Comparison of ENCODE assay signal across 12 mouse cellular contexts in genomic region chr16:42284005-42284404, GRCm38 (mm10). TPM values are rescaled to one million over a fixed set of nuclear protein-coding genes. Genes with fewer than 3 reads are reported as not detected.
"Had no signal": no experiment of that assay in that cellular context is flagged by ENCODE, and none has a peak within 500 bp of the region (broad histone marks: within the 10 kb centered on the region; RNA-seq: fewer than 3 reads in every experiment).

No protein-coding gene starts in this region.

- H3K4me3 ChIP-seq: kidney, embryonic 15.5 days; left cerebral cortex, adult 2 months; limb, embryonic 10.5 days; liver, embryonic 13.5 days; midbrain, embryonic 12.5 days had no signal

- H3K4me2 ChIP-seq: kidney, embryonic 15.5 days; liver, embryonic 13.5 days; midbrain, embryonic 12.5 days had no signal

- H3K27ac ChIP-seq: kidney, embryonic 15.5 days; left cerebral cortex, adult 2 months; limb, embryonic 10.5 days; liver, embryonic 13.5 days; midbrain, embryonic 12.5 days; stomach, postnatal 0 days had no signal

- H3K27me3 ChIP-seq: kidney, embryonic 15.5 days; liver, embryonic 13.5 days; midbrain, embryonic 12.5 days had no signal

- ATAC-seq: liver, postnatal 0 days had no signal

- H3K36me3 ChIP-seq: kidney, embryonic 15.5 days; liver, embryonic 13.5 days had no signal

- DNase-seq: kidney, adult 2 months; kidney, postnatal 14 days; liver, embryonic 13.5 days; liver, postnatal 0 days; right cerebral cortex, postnatal 14 days; thymus, postnatal 14 days had no signal

- H3K4me1 ChIP-seq: kidney, embryonic 15.5 days; limb, embryonic 10.5 days; liver, embryonic 13.5 days; midbrain, embryonic 12.5 days had no signal

- H3K9me3 ChIP-seq: kidney, embryonic 15.5 days; limb, embryonic 10.5 days; liver, embryonic 13.5 days; midbrain, embryonic 12.5 days had no signal

- H3K9ac ChIP-seq: kidney, embryonic 15.5 days; liver, embryonic 13.5 days; liver, postnatal 0 days; midbrain, embryonic 12.5 days had no signal

RNA-seq across cellular contexts. Expression of gene Gap43, which starts 56.4 kb away (rescaled TPM):
- total RNA-seq: megakaryocyte-erythroid progenitor cell, adult 5-6 weeks had no signal
